Mouse (Mus musculus) CD4-positive, CD25-positive, alpha-beta regulatory T cell, adult 4 months (primary cell): Measurements from ENCODE around the gene Def8. TPM values are rescaled to one million over a fixed set of nuclear protein-coding genes. Genes with fewer than 3 reads are reported as not detected.

Experiments
- ATAC-seq: one replicate; pipeline ENCODE4 v1.8.0; 2017
- polyA plus RNA-seq, 2 experiments: library from polyadenylated mRNA; unstranded; fragments of 100-300 nt; shearing (Covaris generic); gene quantifications; one replicate each; pipeline ENCODE4 v1.2.1; 2017

Def8 gene
- polyA plus RNA-seq: 10 to 100 TPM in 1 of 2 experiments, 1 to 10 TPM in 1; 6.9 to 14.2 TPM

DNA sequence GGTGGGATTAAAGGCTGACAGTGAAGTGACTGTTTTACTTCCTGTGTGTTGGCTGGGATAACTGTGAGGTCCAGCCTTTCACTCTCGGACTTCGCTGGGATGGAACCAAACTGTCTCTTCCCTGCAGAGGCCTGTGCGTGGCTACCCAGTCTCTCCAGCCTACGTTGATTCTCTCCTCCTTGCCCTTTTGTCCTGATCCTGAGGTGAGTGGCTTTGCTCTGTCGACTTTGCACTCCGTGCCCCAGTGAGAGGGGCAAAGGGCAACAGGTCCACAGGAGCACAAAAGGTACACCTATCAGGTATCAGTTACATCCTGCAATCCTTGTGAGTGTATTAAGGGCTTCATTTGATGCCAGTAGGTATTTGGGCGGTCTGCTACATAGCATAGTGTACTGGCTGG, at the start of gene Def8:
Gene Def8, plus strand, starts transcription at position 87 of the 400 bp plus-strand sequence.
- ATAC-seq: no peak

DNA sequence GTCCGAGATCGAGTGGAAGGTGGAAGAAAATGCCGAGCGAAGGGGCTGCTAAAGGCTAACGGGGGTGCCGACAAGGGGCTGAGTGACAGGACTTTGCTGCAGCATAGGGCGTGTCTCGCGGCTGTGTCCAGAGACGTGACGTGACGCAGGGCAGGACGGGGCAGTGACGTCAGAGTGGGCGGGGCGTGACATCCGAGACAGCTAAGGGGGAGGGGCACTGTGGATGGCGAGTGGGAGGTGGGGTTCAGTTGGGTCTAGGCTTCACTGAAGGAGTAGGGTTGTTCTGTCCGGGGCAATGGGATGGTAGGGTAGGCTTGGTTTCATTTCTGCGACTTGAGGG, 49.1 kb upstream of the Def8 start:
- peak; percentile 71 for ATAC-seq

GRCm38 (mm10) chr8:123375701-123376100, 47.6 kb upstream of the Def8 start:
- ATAC-seq: no peak

GRCm38 (mm10) chr8:123376106-123376505, 47.2 kb upstream of the Def8 start:
- ATAC-seq: no peak

DNA sequence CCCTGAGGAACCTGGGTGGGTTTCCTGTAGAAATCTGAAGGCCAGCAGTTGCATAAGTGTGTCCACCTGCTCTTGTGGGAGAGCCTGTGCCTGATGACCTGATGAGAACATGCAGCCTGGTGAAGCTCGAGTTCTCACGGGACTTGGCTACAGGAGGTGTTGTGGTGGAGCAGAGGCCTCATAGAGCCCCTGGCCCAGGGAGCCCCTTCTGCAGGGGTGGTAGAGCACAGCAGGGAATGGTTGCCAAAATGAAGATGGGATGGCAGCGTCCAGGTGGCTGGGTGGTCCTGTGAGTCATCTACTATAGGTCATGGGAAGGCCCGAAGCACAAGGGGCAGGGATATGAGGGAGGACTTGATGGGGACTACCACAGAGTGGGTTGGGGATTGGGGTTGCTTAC, 41.6 kb upstream of the Def8 start:
- no peak for ATAC-seq

- no peak for ATAC-seq
Observed at GRCm38 (mm10) chr8:123382516-123382915, 40.8 kb upstream of the Def8 start.

- ATAC-seq: peak; percentile 88
Observed at GRCm38 (mm10) chr8:123384883-123385540, 38.3 kb upstream of the Def8 start.

DNA sequence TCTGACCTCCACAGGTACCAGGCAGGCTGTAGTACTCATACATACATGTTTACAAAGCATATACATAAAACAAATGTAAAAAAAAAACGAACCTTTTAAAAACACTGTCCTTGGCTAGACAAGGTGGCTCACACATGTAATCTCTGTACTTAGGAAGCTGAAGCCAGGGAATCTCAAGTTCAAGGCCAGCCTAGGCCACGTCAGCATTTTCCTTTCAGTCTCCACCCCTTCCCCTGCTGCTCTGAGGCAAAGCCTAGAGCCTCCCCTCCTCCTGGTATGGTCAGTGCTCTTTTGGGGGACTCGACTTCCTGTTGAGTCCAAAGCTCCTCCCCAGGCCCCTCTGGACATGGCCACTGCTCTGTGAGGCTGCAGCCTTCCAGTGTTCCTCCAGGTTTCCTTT, 36.3 kb upstream of the Def8 start:
- no peak for ATAC-seq

DNA sequence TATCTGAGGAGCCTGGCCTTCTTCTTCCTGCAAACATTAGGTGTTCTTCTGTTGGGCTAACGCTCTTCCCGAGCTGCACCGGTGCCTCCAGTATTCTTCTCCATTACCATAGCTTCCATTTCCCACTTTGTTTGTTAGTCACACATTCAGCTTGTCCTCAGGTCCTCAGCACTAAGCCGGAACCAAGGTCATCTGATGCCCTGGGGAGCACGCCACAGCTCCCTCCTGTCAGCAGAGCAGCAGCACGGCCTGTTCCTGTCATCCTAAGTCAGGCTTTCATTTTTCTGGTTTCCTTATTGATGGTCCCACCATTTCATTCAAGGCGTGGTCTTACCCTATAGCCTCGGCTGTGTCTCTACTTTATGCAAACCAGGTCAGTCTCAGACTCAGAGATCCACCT, 35.5 kb upstream of the Def8 start:
- ATAC-seq: no peak

- no peak for ATAC-seq
Observed at GRCm38 (mm10) chr8:123389026-123389425, 34.3 kb upstream of the Def8 start.

- ATAC-seq: no peak
Observed at GRCm38 (mm10) chr8:123398308-123398707, 25.0 kb upstream of the Def8 start.

DNA sequence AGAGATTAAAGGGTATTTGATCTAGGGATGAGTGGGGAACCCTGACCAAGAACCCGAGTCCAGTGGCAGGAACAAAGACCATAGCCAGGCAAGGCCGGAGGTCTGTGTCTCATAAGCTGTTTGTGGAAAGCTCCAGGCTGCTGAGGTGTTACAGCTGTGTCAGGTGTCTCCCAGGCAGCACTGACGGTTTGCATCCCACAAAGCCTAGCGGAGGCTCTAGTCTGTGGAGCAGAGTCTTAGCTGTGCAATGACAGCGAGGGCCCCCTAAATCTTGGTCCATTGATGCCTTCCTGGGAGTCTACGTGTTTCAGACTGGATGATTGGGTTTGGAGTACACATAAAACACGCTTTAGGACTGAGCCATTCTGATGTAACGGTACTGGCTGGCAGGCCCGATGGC, 21.4 kb upstream of the Def8 start:
- ATAC-seq: no peak

DNA sequence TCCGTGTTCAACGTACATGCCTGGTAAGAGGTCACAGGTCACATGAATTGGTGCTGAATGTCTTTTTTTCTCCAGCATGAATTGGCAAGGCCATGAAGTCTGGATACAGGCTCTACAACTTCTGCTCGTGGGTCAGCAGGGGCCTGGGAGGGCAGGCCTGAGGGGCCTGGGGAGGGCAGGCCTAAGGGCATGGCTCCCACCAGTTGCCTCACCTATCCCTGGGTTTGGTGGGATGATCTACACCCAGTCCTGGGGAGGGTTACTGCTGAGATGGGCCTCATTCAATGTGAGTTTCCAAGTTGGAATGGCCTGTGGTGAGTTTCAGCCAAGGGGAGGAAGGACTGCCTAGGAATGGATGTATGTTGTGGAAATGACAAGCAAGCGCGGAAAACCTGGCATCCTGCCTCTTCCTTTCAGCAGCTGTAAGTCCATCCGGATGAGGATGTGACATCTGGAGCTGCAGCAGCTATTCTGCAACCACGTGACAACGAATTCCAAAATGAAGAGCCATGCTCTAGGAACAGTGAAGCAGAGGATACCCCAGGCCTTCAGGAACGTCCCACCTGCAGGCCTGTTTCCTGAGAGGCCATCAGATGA, 20.5 kb upstream of the Def8 start:
- no peak for ATAC-seq

- peak; percentile 75 for ATAC-seq
Observed at GRCm38 (mm10) chr8:123404521-123404920, 18.8 kb upstream of the Def8 start.

GRCm38 (mm10) chr8:123406786-123407185, 16.5 kb upstream of the Def8 start, which contains the start of gene Mc1r:
Gene Mc1r (plus strand): TSS chr8:123407107.
- ATAC-seq: peak; percentile 46

DNA sequence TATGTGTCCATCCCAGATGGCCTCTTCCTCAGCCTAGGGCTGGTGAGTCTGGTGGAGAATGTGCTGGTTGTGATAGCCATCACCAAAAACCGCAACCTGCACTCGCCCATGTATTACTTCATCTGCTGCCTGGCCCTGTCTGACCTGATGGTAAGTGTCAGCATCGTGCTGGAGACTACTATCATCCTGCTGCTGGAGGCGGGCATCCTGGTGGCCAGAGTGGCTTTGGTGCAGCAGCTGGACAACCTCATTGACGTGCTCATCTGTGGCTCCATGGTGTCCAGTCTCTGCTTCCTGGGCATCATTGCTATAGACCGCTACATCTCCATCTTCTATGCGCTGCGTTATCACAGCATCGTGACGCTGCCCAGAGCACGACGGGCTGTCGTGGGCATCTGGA, 15.7 kb upstream of the Def8 start:
- no peak for ATAC-seq

DNA sequence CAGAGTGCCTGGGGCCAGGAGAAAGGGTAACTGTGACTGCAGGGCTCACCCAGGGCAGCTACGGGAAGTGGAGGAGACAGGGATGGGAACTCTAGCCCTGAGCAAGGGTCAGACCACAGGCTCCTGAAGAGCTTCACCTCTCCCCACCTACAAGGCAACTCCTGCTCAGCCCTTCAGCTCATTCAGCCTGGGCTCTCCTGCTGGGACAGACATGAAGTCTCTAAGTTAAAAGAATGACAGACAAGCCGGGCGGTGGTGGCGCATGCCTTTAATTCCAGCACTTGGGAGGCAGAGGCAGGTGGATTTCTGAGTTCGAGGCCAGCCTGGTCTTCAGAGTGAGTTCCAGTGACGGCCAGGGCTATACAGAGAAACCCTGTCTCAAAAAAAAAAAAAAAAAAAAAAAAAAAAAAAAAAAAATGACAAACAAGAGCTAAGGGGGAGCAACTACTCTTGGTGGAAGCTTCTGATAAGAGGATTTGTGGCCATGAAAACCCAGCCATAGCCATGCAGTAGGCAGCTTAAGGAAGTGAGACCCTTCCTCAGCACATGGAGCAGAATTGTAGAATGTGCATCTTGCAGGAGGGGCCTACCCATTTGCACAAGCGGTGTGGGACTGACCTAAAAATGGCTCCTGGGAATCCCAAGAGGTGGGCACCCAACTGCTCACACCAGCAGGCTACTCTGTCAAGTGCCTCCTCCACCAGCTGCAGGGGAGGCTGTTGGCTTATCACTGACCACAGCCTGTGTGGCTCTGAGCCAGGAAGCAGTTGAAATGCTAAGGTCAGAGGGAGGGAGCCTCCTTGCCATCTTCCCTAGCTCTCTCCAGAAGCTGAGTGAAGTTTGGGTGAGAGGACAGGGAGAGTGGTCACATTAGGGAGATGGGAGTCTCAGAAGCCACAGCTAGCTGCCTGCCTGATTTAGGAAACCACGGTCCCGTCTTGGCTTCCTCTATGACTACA, 14.5 kb upstream of the Def8 start:
- no peak for ATAC-seq

DNA sequence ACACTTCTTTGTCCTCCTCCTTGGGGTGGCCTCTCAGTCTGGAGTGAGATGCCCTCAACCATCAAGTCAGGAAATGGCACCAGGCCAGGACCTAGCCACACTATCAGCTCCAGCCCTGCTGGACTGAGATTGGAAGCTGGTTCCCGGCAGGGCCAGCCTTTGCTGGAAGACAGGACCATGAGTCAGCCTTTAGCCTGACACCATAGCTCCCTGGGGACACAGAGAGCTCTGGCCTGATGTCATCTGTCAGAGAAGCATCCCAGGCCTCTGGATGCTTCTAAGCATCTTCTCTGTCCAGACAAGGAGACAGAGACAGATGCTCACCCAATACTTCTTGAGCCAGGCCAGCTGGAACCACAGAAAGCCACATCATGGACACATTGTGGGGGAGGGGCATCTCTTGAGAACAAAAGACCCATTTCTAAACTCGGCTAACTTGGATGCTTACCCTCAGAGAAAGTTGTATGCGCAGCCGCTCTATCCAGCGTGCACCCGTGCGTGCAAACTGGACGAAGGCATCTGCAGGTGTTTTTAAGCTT, 13.2 kb upstream of the Def8 start:
- ATAC-seq: no peak

DNA sequence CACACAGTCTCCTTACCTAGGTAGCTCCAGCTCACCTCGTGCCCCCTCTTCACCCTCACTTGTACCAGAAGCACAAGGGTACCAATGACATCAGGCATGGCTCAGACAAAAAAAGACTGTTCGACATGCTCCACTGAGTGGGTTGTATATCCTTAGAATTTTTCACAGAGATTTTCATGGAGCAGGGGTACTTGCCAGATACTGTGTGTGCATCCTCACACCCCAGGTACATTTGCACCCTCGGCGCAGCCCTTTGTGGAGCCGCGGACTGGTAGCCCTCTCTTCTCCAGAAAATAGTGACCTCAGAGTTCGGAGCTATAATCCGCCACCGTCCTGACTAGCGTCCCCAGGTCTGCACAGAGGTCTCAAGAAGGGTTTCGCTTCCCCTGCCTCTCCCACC, 12.5 kb upstream of the Def8 start:
- ATAC-seq: no peak

DNA sequence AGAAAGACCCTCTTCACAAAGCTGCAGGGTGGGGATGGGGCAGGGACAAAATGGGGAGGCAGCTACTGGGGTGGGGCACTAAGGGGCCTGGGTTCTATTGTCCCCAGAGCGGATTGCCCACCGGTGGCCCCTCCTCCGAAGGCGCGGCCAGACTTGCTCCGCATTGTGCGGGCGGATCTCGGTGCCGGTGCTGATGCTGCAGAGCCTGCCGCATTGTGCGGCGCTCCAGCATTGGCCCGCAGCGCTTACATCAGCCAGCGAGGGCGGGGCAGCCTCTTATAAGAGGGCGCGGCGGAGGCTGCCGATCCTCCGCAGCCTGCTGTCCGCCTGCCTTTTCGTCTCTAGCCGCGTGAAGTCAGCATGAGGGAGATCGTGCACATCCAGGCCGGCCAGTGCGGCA, 12.1 kb upstream of the Def8 start, which contains the start of gene Tubb3:
Gene Tubb3, plus strand, starts transcription at position 179 of the 400 bp plus-strand sequence.
- peak; percentile 62 for ATAC-seq

GRCm38 (mm10) chr8:123411781-123412327, 11.5 kb upstream of the Def8 start:
- ATAC-seq: no peak

DNA sequence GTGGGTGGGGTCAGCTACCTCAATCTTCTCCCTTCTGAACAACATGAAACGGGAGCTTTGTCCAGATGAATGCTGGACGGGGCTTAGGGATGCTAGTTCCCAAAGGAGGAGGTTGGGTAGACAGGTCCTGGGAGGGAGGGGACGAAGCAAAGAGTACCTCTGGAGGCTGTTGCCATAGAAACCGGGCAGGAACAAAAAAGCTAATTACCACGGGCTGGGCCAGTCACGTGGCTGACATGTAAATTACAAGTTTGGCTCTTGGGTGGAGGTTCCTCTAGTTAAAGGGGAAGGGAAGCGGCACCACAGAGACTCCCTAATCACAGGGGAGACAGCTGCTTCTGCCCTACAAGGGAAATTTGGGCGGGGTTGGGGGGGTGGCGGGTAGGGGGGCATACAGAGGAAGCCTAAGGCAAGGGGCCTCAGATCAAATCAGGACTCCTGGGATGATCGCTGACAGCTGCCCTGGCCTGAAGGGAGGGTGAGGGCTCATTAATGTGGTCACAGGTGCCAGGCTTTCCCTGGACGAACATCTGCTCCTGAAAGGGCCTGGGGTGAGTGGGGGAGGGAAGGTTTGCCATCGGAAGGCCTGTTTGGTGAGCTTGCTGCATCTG, 10.7 kb upstream of the Def8 start:
- ATAC-seq: peak; percentile 53
